Mouse (Mus musculus): ENCODE data around the gene Usp4.

DNA sequence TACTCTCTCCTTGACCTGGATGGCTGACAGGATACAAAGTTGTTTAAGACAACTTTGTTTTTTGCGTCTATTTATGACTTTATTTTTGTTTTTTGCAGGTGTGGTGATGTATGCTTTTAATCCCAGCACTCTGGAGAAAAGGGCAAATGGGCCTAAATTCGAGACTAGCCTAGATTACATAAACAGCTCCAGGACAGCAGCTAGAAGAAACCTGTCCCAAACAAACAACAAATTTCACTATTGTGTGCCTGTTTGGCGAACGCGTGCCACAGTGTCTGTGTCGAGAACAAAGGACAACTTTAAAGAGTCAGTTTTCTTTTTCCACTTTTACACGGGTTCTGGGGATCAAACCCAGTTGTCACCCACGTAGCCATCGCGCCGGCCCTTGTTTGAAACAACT is 629 bp upstream of the Usp4 start:
- TF ChIP-seq POLR2A (IDR thresholded peaks at IDR 0.05; ENCODE audit: low read depth, low read length) (no peak), CTCF (IDR thresholded peaks at IDR 0.05; ENCODE audit: borderline replicate concordance, insufficient read depth, low read length) (no peak)
